Mouse (Mus musculus): ENCODE data around the gene Tpx2.

Gene Tpx2

DNA sequence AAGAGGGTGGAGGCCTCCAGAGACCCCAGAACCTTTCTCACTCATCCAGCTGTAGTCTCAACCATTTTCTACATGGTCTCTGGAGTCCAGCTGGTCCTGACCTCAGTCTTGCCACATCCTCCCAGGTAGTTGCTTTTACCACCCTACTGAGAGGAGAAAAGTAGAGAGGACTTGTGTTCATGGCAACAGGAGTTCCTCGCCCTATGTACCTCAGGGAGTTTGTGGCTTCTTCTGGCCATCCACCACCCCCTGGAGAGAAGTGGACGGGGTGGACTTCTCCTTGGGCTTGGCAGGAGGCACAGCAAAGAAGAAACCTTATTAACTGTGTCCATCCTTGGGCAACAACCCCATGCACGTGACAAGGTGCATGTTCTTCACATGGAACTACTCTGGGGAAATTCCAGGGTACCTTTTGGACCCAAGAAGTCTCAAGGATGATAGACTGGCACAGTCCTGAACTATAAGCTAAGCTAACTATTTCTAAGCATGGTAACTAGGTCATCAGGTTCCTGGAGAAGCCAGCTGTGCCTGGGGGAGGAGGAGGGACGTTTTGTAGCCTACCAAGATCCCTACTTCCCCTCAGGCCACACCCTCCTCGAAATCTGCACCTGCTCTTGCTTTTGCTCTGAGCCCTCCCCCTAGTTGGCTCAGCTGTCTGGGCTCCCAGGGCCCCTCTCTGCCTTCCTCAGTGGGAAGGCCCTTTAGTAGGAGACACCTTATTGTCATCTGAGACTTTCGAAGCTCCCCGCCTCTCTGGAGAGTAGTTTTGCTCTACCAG lies 31.7 kb upstream of the Tpx2 start:
- no peaks in the 10 kb centered on the region for H3K27me3 ChIP-seq (ENCODE audit: control insufficient read depth, insufficient read depth, low read length, poor library complexity, severe bottlenecking)
- DNase-seq (ENCODE audit: low read depth, low spot score) = peak; percentile 29
- no peaks in the 10 kb centered on the region for H3K36me3 ChIP-seq (ENCODE audit: control insufficient read depth, insufficient read depth, low read length, poor library complexity, severe bottlenecking)

DNA sequence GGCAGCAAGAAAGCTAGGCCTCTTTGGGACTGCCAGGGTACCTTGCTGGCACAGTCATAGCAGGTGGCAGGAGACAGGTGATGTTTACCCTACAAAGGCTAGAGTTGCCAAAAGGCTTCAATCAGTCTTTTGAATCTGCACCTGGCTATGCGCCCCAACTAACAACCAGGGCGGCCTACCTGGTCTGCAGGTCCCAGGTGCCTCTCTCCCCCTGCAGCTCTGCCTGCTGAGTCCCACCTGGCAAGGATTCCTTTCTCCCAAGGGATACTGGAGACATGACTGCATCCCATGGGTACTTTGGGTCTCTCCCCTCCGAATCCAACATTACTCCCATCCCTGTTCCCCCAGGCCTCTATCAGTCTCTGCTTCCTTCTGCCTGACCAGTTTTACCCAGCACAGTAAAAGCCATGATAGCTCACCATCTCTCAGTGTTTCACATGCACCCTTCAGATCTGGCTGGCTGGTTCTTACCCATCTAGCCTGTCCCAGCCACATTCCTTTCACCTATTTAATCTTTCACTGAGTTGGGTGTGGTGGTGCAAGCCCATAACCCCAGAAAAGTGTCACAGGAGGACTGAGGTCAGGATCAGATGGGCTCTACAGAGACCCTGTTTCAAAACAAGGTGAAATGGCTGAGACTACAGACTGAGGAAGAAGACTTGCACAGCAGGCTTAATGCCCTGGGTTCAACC lies 31.0 kb upstream of the Tpx2 start:
- no peaks in the 10 kb centered on the region for H3K36me3 ChIP-seq (ENCODE audit: control insufficient read depth, insufficient read depth, low read length, poor library complexity, severe bottlenecking)
- no peaks in the 10 kb centered on the region for H3K27me3 ChIP-seq (ENCODE audit: control insufficient read depth, insufficient read depth, low read length, poor library complexity, severe bottlenecking)
- DNase-seq (ENCODE audit: low read depth, low spot score) = no peak

DNA sequence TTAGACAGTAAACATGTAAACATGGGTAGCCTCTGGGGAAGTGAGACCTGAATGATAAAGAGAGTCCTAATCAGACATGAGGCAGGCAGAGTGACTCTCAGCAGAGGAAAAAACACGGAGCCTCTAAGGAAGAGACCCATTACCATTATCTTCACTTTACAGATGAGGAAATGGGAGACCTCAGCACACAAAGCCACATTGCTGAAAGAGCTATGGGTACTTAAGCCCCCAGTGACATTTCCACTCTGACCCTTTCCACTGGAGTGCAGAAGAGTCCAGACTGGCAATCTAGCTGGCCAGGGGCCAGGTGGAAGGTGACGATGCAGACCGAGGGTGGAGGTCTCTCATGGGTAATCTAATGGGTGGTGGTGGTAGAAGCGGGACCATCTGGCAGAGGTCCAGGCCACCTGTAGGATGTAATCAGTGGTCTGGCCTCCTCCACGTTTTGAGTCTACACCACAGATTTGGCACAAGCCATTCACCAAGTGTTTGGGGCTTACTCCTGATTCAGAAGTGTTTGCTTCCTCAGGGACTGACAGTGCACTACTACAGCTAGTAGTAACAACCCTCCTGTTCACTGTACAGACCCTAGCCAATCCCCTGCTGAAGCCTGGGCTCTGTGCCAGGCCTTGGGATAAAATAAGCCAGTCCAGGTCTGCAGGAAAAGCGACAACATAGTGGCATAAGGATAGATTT lies 30.0 kb upstream of the Tpx2 start:
- H3K27me3 ChIP-seq (ENCODE audit: control insufficient read depth, insufficient read depth, low read length, poor library complexity, severe bottlenecking) = no peaks in the 10 kb centered on the region
- no peak for DNase-seq (ENCODE audit: low read depth, low spot score)
- H3K36me3 ChIP-seq (ENCODE audit: control insufficient read depth, insufficient read depth, low read length, poor library complexity, severe bottlenecking) = no peaks in the 10 kb centered on the region

DNA sequence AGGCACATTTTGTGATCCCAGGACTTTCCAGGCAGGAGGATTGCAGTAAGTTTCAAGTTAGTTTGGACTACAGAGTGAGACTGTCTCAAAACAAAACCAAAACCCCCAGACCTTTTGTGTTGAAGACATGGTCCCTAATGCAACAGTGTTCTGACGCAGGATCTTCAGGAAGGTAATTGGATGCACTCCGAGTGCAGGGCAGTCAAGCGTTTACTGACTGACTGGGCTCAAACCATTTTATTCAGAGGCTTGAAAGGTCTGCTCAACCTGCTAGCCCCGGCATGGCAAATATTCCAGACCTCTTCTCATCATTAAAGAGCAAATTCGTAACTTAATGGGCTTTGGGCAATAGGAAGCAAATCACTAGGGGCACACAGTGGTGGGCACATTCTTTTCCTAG lies 29.1 kb upstream of the Tpx2 start:
- H3K36me3 ChIP-seq (ENCODE audit: control insufficient read depth, insufficient read depth, low read length, poor library complexity, severe bottlenecking) = no peaks in the 10 kb centered on the region
- no peaks in the 10 kb centered on the region for H3K27me3 ChIP-seq (ENCODE audit: control insufficient read depth, insufficient read depth, low read length, poor library complexity, severe bottlenecking)
- no peak for DNase-seq (ENCODE audit: low read depth, low spot score)

DNA sequence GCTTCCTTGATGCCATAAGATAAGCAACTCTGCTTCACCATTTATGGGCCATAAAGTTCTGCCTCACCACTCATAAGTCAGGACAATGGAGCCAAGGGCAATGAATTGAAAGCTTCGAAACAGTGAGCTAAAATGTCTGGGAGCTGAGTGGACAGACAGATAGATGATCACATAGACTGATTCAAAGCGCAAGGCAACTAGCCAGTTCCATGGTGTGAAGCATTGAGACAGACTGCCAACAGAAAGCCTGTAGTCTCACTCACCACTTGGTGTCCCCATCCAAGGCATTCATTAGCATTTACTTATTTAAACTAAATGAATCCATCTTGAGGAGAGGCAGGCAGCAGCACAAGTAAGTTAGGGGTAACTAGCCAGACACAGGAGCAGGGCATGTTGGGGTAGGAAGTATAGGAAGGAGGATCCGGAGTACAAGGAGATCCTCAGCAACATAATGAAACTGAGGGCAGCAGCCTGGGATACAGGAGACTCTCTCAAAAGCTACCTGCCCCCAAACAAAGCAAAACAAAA lies 28.6 kb upstream of the Tpx2 start:
- H3K36me3 ChIP-seq (ENCODE audit: control insufficient read depth, insufficient read depth, low read length, poor library complexity, severe bottlenecking) = no peaks in the 10 kb centered on the region
- no peaks in the 10 kb centered on the region for H3K27me3 ChIP-seq (ENCODE audit: control insufficient read depth, insufficient read depth, low read length, poor library complexity, severe bottlenecking)
- DNase-seq (ENCODE audit: low read depth, low spot score) = no peak

DNA sequence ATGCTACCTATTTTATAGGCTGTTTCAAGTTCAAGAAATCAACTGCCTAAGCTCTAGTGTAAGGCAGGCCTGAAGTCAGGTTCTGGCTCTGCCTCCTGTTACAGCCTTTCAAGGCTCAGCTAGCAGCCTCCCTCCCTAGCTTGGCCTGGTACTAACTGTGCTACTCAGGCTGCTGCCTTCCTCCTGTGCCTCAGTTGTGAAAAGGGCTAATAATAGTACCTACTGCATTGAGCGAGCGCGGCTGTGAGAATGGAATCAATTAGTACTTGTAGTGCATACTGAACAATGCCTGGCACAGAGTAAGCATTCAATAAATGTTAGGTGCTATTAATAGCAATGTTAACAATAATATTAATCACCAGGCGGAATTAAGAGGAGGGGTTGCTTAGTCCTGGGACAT lies 27.8 kb upstream of the Tpx2 start:
- H3K36me3 ChIP-seq (ENCODE audit: control insufficient read depth, insufficient read depth, low read length, poor library complexity, severe bottlenecking) = no peaks in the 10 kb centered on the region
- no peaks in the 10 kb centered on the region for H3K27me3 ChIP-seq (ENCODE audit: control insufficient read depth, insufficient read depth, low read length, poor library complexity, severe bottlenecking)
- DNase-seq (ENCODE audit: low read depth, low spot score) = no peak

DNA sequence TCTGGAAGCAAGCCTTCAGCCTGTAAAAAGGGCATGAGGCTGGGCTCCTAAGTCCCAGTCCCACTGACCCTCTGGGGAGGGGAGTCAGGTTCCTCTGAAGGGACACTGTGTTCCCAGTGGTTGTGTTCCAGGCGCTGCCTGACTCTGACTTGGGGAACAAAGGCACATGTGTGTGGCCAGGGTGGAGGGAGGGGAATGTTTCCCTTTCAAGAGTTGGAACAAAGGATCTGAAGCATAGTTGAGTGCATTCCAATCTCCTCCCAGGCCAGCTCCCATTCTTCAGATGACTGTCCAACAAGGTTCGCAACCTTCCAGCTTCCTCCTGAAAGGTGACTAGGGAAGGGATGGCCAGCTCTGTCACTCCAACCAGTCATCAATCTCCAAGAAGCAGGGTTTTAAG lies 27.4 kb upstream of the Tpx2 start:
- H3K36me3 ChIP-seq (ENCODE audit: control insufficient read depth, insufficient read depth, low read length, poor library complexity, severe bottlenecking) = no peaks in the 10 kb centered on the region
- H3K27me3 ChIP-seq (ENCODE audit: control insufficient read depth, insufficient read depth, low read length, poor library complexity, severe bottlenecking) = no peaks in the 10 kb centered on the region
- DNase-seq (ENCODE audit: low read depth, low spot score) = no peak

DNA sequence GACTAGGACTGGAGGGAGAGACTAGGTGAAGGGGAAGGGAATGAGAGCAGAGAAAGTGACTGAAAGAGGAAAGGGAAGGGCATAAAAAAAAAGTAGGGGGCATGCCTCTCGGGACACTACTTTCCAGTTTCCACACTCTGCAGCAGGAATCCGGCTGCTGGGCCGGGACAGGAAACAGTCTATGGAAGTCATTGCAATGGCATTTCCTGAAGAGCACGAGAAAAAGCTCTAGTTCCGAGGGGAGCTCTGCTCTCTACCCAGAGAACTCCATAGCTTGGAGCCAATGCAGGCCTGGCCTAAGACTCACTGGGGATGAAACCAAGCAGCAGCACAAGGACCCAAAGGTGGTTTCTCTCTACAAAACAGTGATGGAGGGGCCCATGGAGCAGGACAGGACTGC lies 26.7 kb upstream of the Tpx2 start:
- no peaks in the 10 kb centered on the region for H3K27me3 ChIP-seq (ENCODE audit: control insufficient read depth, insufficient read depth, low read length, poor library complexity, severe bottlenecking)
- no peaks in the 10 kb centered on the region for H3K36me3 ChIP-seq (ENCODE audit: control insufficient read depth, insufficient read depth, low read length, poor library complexity, severe bottlenecking)
- DNase-seq (ENCODE audit: low read depth, low spot score) = no peak

DNA sequence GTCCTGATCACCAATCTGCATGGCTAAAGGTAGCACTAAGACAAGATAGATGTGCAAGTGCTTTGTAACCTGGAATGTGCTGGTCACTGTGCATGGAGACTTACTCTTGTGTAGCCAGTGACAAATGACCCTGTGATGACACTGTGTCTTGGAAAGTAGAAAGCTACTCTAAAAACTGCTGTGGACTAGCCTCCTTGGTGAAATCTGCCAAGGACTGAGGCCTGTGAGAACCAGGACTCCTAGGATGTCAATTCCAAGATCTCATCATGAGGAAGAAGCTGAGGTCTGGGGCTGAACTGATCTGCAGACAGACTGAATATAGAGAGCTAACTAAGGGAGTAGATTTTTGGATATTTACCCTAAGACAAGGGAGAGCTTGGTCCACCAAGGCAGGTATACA lies 26.2 kb upstream of the Tpx2 start:
- Histone ChIP-seq H3K27me3 (ENCODE audit: control insufficient read depth, insufficient read depth, low read length, poor library complexity, severe bottlenecking) (no peaks in the 10 kb centered on the region), H3K36me3 (ENCODE audit: control insufficient read depth, insufficient read depth, low read length, poor library complexity, severe bottlenecking) (no peaks in the 10 kb centered on the region)
- DNase-seq (ENCODE audit: low read depth, low spot score) = no peak

DNA sequence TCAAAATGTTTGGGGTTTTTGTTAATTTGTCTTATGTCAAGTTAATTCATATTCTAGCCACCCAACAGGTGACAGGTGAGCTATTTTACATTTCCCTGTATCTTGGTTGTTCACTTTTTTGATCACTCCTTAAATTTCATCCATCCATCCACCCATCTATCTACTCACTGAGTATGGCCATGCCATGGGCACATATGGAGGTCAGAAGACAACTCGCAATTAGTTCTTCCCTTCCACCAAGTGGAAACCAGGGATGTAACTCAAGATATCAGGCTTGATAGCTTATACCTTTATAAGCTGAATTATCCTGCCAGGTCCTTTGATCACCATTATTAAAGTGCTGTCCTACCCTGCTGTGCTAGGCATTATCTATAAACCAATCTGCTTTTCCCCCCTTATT lies 24.0 kb upstream of the Tpx2 start:
- DNase-seq (ENCODE audit: low read depth, low spot score) = no peak
- H3K36me3 ChIP-seq (ENCODE audit: control insufficient read depth, insufficient read depth, low read length, poor library complexity, severe bottlenecking) = no peaks in the 10 kb centered on the region
- H3K27me3 ChIP-seq (ENCODE audit: control insufficient read depth, insufficient read depth, low read length, poor library complexity, severe bottlenecking) = no peaks in the 10 kb centered on the region

DNA sequence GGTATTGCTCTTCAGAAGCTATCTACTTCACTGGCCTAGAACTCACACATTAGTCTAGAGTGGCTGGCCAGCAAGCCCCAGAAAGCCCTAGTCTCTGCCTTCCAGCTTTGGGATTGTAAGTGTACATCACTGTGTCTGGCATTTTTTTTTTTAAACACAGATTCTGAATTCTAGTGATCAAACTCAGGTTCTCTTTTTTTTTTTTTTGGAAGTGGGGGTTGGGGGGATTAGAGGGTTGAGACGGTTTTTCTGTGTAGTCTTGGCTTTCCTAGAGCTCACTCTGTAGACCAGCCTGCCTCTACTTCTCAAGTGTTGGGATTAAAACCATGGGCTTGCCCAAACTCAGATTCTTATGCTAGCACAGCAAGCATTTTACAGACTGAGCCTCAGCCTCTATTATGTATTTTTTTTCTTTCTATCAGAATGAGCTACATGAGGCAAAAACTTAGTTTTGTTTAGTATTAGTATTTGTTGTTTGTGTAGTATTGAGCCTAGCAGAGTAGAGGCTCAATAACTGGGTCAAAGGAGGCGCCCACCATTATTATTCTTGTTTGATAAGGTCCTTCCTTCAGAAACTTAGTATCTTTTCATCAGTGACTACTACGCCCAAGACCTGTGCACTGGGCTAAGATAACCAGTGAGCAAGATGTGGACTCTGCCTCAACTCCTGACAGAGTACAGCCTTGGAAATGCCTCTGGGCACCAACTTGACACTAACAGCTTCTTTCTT lies 23.2 kb upstream of the Tpx2 start:
- no peaks in the 10 kb centered on the region for H3K27me3 ChIP-seq (ENCODE audit: control insufficient read depth, insufficient read depth, low read length, poor library complexity, severe bottlenecking)
- no peaks in the 10 kb centered on the region for H3K36me3 ChIP-seq (ENCODE audit: control insufficient read depth, insufficient read depth, low read length, poor library complexity, severe bottlenecking)
- no peak for DNase-seq (ENCODE audit: low read depth, low spot score)

DNA sequence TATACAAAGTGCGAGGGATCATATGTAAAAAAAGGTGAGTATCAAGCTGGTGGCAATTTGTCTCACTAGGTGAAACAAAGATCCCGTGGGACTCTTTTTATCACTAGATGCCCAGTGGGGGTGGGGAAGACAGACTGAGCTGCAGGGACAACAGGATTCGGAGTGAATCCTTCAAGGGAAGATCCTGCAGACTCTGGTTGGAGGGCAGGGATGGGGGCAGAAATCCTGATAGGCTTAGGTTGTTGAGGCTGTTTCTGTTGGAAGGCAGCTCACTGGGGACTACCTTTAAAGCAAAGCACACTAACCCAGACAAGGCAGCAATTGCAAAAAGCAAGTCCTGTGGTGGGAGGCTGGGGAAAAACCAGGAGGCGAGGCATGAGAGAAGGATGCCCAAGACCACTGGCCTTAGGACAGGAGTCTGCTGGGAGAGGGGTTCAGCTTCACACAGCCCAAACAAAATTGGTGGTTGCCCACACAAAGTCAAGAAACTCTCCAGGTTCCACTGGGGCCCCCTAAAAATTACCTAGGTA lies 22.5 kb upstream of the Tpx2 start:
- DNase-seq (ENCODE audit: low read depth, low spot score) = no peak
- no peaks in the 10 kb centered on the region for H3K27me3 ChIP-seq (ENCODE audit: control insufficient read depth, insufficient read depth, low read length, poor library complexity, severe bottlenecking)
- no peaks in the 10 kb centered on the region for H3K36me3 ChIP-seq (ENCODE audit: control insufficient read depth, insufficient read depth, low read length, poor library complexity, severe bottlenecking)

DNA sequence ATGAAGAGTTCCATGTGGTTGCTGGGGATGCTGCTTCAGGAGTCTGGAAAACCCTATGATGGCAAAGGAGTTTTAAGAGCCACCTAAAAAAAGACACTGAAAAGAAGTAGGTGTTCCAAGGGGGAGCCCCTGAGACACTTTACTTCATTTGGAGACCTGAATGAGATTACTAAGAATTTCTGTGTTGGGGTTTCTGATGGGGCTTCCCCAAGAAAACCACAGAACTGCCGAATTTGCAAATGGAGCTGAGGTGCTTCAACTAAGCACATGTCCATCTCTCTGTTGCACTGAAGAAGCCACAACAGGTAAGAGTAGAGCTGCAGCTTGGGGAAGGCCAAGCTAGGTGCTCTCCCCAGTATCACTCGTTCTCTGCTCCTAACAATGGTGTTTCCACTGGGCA lies 22.1 kb upstream of the Tpx2 start:
- no peaks in the 10 kb centered on the region for H3K27me3 ChIP-seq (ENCODE audit: control insufficient read depth, insufficient read depth, low read length, poor library complexity, severe bottlenecking)
- DNase-seq (ENCODE audit: low read depth, low spot score) = peak; percentile 82
- no peaks in the 10 kb centered on the region for H3K36me3 ChIP-seq (ENCODE audit: control insufficient read depth, insufficient read depth, low read length, poor library complexity, severe bottlenecking)

DNA sequence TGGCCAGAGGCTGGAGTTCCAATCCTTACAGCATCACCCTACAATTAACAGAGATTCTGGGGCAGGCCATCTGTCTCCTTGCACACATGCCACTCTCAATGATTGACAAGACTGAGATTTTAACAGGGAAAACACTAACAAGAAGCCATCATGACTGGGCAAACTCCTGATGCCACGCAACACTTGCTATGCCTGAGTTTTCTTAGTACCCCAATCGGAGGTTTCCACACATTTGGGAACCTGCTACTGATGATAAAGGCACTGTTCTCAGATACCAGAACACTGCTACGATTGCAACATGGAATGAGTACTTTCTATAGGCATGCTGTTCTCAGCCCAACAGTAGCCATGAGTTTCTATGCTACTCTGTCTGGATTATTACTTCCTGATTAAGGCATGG lies 21.3 kb upstream of the Tpx2 start:
- Histone ChIP-seq H3K27me3 (ENCODE audit: control insufficient read depth, insufficient read depth, low read length, poor library complexity, severe bottlenecking) (no peaks in the 10 kb centered on the region), H3K36me3 (ENCODE audit: control insufficient read depth, insufficient read depth, low read length, poor library complexity, severe bottlenecking) (no peaks in the 10 kb centered on the region)
- DNase-seq (ENCODE audit: low read depth, low spot score) = no peak

Measured in splenic B cell, adult 2 months (primary cell).